ENCODE assay signal across 21 mouse cellular contexts in genomic region chr2:93444280-93444679, GRCm38 (mm10). TPM values are rescaled to one million over a fixed set of nuclear protein-coding genes. Genes with fewer than 3 reads are reported as not detected.
DNase-seq lines count a peak whose midpoint lies in the region; ATAC-seq and TF ChIP-seq lines count a peak whose summit lies in the region.
"Had no signal": no experiment of that assay in that cellular context is flagged by ENCODE, and none has a peak within 500 bp of the region (broad histone marks: within the 10 kb centered on the region; RNA-seq: fewer than 3 reads in every experiment).

No protein-coding gene starts in this region.

- no peak overlapping the region for H3K4me2 ChIP-seq in kidney, embryonic 15.5 days
- no peak overlapping the region for H3K4me2 ChIP-seq in stomach, embryonic 16.5 days (ENCODE audit: low read depth, low read length)
- no peak overlapping the region for H3K4me2 ChIP-seq in stomach, postnatal 0 days (replicated peaks; ENCODE audit: low read depth)
- H3K4me2 ChIP-seq: embryonic facial prominence, embryonic 15.5 days; heart, embryonic 11.5 days; midbrain, embryonic 15.5 days; neural tube, embryonic 13.5 days had no signal

- DNase-seq in kidney, postnatal 36 days: no peak
- DNase-seq in stomach, postnatal 0 days (ENCODE audit: low spot score): no peak
- DNase-seq in cerebellum, adult 9-11 months: no peak
- DNase-seq: adrenal gland, postnatal 14 days; B cell, adult 2 months; cerebellum, adult 2 months; layer of hippocampus, adult 9-11 months; lung, adult 2 months; retina, postnatal 1 day; right cerebral cortex, postnatal 25 days; spleen, adult 18-20 months; thymus, postnatal 25 days had no signal

- H3K4me1 ChIP-seq in kidney, embryonic 15.5 days: peaks cover 81% of the 10 kb centered on the region
- peaks cover 35% of the 10 kb centered on the region for H3K4me1 ChIP-seq in stomach, embryonic 16.5 days (ENCODE audit: control insufficient read depth, insufficient read depth, low read length)
- 0 out of 2 replicates have a peak, but pooled peaks cover 6% of the 10 kb centered on the region for H3K4me1 ChIP-seq in stomach, postnatal 0 days (replicated peaks; ENCODE audit: control insufficient read depth, insufficient read depth)

- no peak for TF ChIP-seq EP300 in stomach, postnatal 0 days (optimal IDR thresholded peaks at IDR 0.05)

- no peaks in the 10 kb centered on the region for H3K36me3 ChIP-seq in kidney, embryonic 15.5 days
- H3K36me3 ChIP-seq in stomach, embryonic 16.5 days (ENCODE audit: control insufficient read depth, insufficient read depth, low read length): no peaks in the 10 kb centered on the region
- H3K36me3 ChIP-seq in stomach, postnatal 0 days (ENCODE audit: control insufficient read depth, insufficient read depth, low read length): no peaks in the 10 kb centered on the region
- H3K36me3 ChIP-seq: embryonic facial prominence, embryonic 15.5 days; midbrain, embryonic 15.5 days; neural tube, embryonic 13.5 days had no signal

- no peak for ATAC-seq in kidney, embryonic 15.5 days (replicated peaks; ENCODE audit: low FRiP score)
- ATAC-seq in stomach, embryonic 16.5 days (ENCODE audit: insufficient read depth, low FRiP score): no peak
- ATAC-seq in stomach, postnatal 0 days (ENCODE audit: low FRiP score, low TSS enrichment): no peak
- peak; percentile 53 for ATAC-seq in inflammation-experienced regulatory T-cells, adult 6 months
- no peak for ATAC-seq in megakaryocyte-erythroid progenitor cell, adult 5-6 weeks (replicated peaks; ENCODE audit: low FRiP score, low TSS enrichment, poor library complexity, severe bottlenecking)
- ATAC-seq: forebrain, embryonic 14.5 days; midbrain, embryonic 15.5 days had no signal

- H3K9ac ChIP-seq in kidney, embryonic 15.5 days: no peak overlapping the region
- H3K9ac ChIP-seq in stomach, embryonic 16.5 days (ENCODE audit: low read length): peak overlapping the region; percentile 20; the same call in 1 of the 2 replicates
- no peak overlapping the region for H3K9ac ChIP-seq in stomach, postnatal 0 days (ENCODE audit: low read length)
- H3K9ac ChIP-seq: embryonic facial prominence, embryonic 15.5 days; midbrain, embryonic 15.5 days had no signal

- no peak overlapping the region for H3K4me3 ChIP-seq in kidney, embryonic 15.5 days (replicated peaks)
- H3K4me3 ChIP-seq in stomach, embryonic 16.5 days (replicated peaks; ENCODE audit: low read length): no peak overlapping the region
- H3K4me3 ChIP-seq in stomach, postnatal 0 days (ENCODE audit: low read depth, low read length): no peak overlapping the region
- H3K4me3 ChIP-seq: embryonic facial prominence, embryonic 15.5 days; midbrain, embryonic 15.5 days; neural tube, embryonic 13.5 days had no signal

- no peaks in the 10 kb centered on the region for H3K9me3 ChIP-seq in kidney, embryonic 15.5 days (replicated peaks)
- H3K9me3 ChIP-seq in stomach, embryonic 16.5 days (replicated peaks; ENCODE audit: control insufficient read depth, low read length): no peaks in the 10 kb centered on the region
- no peaks in the 10 kb centered on the region for H3K9me3 ChIP-seq in stomach, postnatal 0 days (ENCODE audit: control insufficient read depth, low read length)
- H3K9me3 ChIP-seq: embryonic facial prominence, embryonic 15.5 days; midbrain, embryonic 15.5 days; neural tube, embryonic 13.5 days had no signal

- 80% methylated on average over 7 of the region's 7 CpGs for WGBS in kidney, embryonic 15.5 days
- WGBS in stomach, embryonic 16.5 days: 85% methylated on average over 7 of the region's 7 CpGs
- 85% methylated on average over 7 of the region's 7 CpGs for WGBS in stomach, postnatal 0 days

- TF ChIP-seq CTCF in stomach, postnatal 0 days (IDR thresholded peaks at IDR 0.05; ENCODE audit: low read depth): no peak

- H3K27ac ChIP-seq in kidney, embryonic 15.5 days: peak overlapping the region; percentile 65; the same call in 1 of the 2 replicates
- H3K27ac ChIP-seq in stomach, embryonic 16.5 days (ENCODE audit: low read length): no peak overlapping the region
- no peak overlapping the region for H3K27ac ChIP-seq in stomach, postnatal 0 days (replicated peaks)
- H3K27ac ChIP-seq: embryonic facial prominence, embryonic 15.5 days; midbrain, embryonic 15.5 days; neural tube, embryonic 13.5 days had no signal

- H3K27me3 ChIP-seq in kidney, embryonic 15.5 days: peaks cover 3% of the 10 kb centered on the region; the same call in 1 of the 2 replicates
- H3K27me3 ChIP-seq in stomach, embryonic 16.5 days (ENCODE audit: control insufficient read depth, insufficient read depth, low read length): no peaks in the 10 kb centered on the region
- no peaks in the 10 kb centered on the region for H3K27me3 ChIP-seq in stomach, postnatal 0 days (ENCODE audit: control insufficient read depth, insufficient read depth, low read length)
- H3K27me3 ChIP-seq: embryonic facial prominence, embryonic 15.5 days; midbrain, embryonic 15.5 days; neural tube, embryonic 13.5 days had no signal

RNA-seq across cellular contexts. Expression of gene Cd82, which starts 18.7 kb away (rescaled TPM):
- 47.8 and 49.4 TPM in 2 replicates for polyA plus RNA-seq in kidney, embryonic 15.5 days (2015; fragmentation: Nextera tagmentation; extraction: Ambion mirVana)
- polyA plus RNA-seq in stomach, embryonic 16.5 days (2015; fragmentation: Nextera tagmentation; extraction: Ambion mirVana): 112 and 127 TPM in 2 replicates
- 93.5 and 105 TPM in 2 replicates for polyA plus RNA-seq in stomach, postnatal 0 days (2015; fragmentation: Nextera tagmentation; extraction: Ambion mirVana)
- 100 to 1,000 TPM; 528 to 940 (median 825) TPM for polyA plus RNA-seq in inflammation-experienced regulatory T-cells, adult 6 months (2017; shearing (Covaris generic))
- 105 and 123 TPM in 2 replicates for total RNA-seq in megakaryocyte-erythroid progenitor cell, adult 5-6 weeks (2014; fragmentation: Nextera tagmentation)
- 66.1 and 86.4 TPM in 2 replicates for total RNA-seq in megakaryocyte-erythroid progenitor cell, adult 5-6 weeks (2017)
